Mouse (Mus musculus) 3T3-L1 (cell line): Measurements from ENCODE around the gene Zmynd11.
"Not testable (repeated sequence)": the region's sequence is repeated elsewhere in the genome, so short reads cannot be mapped to it uniquely, and the experiment has no call there.

Experiments used
- DNase-seq: peaks from one replicate; pipeline ENCODE4 v3.0.0-alpha.2; 2015; ENCODE audit warnings: low read depth, low spot score

Zmynd11 gene

DNA sequence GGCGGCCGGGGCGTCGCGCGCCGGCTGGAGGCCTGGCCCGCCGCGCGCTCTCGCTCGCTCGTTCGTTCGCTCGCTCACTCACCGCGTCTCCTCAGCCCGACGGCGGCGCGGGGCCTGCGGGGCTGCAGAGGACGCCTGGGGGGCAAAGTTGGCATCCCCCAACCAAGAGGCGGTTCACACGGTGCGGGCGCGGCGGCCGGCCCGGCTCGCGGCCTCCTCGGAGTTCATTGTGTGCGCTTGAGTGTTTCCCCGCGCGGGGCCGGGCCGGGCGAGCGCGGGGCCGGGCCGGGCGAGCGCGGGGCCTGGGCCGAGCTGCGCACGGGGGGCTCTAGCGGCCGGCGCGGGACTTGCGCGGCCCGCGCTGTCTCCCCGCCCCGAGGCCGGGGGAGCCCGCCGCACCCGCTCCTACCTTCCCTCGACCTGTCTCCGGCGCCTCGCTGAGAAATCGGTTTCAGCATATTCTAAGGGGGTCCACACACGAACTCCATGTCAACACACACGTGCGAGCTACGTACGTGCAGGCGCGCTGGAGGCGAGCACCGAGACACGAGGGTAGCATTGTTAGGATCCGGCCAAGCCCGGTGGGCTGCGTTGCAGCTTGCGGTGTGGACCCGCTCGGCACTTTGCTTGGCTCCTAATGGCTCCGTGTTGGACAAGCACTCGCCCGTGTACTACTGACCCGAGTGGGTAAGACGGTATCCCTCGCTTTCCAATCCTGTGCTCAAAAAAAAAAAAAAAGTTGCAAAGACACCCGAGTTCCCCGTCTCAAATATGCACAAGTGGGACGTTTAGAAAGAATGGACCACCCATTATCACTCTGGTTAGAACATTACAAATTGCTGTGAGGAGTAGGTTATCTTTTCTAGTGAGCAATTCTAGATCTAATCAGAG lies at the start of gene Zmynd11:
TSS of gene Zmynd11 (minus strand) at position 685 of the 891 bp plus-strand sequence.
- peak; percentile 31 for DNase-seq

DNA sequence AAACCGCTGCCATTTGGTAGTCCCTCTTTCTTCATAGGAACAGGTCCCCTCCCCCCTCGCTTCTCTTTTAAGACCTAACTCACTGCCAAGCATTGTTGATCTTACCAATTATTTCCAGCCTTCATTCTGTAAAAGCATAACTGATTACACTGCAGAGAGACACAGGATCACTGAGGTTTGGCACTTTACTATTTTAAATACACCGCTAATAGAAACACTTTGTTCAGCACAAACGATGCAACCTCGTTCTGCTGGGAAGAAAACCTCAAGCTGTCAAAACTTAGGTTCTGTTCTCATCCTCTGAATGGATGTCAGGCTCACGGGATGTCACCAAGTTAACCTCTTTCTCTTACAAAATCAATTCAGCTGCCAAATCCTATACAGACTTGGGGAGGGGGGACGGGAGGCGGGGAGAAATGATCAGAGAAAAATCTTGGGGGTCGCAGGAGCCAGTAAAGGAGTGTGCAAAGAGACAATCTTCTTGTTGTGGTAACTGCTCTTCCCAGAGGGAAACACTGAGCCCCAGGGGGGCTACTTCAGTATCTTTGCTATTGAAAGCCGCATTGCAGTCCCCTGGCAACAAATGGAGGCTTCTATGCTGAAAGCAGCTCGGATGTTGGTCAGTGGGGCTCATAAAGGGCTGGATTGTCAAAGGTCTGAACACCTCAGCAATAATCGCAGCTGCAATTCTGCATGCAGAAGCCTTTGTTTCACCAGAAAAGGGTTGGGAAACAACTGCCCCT lies 30.9 kb upstream of the Zmynd11 start:
- DNase-seq: no peak

DNA sequence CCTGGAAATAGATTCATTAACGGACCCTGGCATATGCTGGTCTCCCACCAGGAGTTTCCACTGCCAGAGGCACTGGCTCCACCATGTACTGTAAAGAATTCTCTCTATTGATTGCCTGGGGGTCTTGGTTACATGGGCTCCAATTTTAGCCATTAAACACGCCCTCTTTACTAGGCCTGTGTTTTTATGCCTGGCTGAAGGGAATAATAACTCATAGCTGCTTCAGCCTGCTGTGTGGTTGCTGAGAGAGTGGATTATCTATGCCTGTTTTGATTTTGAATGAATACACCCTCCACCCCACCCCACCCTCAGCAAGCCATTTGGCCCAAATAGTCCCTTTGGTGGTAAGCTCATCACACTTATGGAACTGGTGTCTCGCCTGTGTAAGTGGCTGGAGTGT lies 20.9 kb upstream of the Zmynd11 start:
- DNase-seq: no peak

DNA sequence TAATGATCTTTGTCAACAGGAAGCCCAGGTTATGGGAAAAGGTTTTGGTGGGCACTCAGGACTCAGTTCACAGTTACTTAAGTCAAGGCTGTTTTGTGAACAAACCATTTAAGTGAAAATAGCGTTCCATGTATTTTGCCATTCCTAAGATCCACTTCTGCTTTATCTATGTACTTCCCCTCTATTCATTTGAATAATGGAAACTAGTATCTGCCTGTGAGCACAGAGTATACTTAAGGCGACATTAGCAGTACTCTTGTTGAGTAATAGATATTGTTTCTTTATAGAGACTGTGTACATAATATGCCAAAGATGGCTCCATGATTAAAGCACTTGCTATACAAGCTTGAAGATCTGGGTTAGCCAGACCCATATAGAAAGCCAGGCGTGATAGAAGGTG lies 18.6 kb upstream of the Zmynd11 start:
- no peak for DNase-seq

DNA sequence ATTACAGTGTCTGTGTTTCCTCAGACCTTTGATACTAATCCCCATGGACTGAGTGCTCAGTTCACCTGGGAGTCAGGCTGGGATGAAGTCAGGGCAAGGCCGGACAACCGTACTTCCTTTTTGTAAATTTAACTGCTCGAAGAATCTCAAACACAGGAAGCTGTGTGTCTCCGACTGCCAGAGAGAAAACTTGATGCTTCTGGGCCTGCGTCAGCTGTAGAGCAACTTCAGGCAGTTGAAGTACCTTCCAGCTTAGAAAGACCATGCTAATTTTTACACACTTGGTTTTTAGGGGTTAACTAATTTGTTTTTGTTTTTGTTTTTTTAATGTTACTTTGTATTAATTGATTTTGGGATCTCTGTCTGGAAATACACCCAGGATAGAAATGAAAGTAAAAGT lies 10.8 kb upstream of the Zmynd11 start:
- DNase-seq: no peak

DNA sequence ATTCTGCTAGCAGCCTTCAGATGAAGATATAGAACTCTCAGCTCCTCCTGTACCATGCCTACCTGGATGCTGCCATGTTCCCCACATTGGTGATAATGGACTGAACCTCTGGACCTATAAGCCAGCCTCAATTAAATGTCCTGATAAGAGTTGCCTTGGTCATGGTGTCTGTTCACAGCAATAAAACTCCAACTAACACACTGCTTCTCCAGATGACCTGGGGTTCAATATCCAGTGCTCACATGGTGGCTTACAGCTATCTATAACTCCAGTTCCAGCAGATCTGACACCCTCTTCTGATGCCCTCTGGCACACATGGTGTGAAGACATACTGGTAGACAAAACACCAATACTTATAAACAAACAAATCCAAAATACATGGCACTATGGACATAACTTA lies 8.9 kb upstream of the Zmynd11 start:
- no peak for DNase-seq

DNA sequence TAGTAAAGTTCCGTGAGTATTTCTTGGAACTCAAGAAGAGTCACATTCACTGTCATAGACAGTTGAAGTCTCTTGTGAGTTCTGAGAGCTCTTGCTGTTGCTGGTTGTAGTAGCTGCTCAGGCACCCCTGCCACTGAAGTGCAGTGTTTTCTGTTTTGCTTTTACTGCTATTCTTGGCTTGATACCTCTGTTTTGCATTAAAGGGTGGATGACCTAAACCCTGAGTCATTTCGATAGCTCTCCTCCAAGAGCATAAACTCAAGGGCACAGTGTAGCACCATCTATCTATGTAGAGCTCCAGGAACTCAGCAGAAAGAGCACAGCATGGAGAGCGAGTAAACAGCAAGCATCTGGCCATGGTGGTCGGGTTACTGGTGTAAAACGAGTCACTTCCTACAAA lies 2.1 kb upstream of the Zmynd11 start:
- DNase-seq: peak; percentile 86

DNA sequence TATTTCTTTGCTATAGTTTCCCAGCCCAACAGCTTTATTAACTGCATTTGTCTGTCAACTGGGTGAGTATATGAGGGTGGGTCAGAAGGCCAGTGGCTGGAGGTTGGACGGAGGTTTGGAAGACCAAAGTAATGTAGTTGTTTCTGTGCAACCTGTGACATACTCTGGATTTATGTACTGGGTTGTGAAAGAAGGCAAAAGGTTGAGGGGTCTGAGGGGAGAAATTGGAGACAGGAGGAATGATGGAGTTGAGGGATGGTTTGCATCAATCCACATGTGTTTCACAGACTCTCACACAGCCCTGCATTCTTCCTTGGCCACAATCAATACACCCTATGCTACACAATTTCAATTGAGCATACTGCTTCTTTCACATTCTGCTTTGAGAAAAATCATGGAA lies 1.4 kb upstream of the Zmynd11 start:
- DNase-seq: peak; percentile 59

DNA sequence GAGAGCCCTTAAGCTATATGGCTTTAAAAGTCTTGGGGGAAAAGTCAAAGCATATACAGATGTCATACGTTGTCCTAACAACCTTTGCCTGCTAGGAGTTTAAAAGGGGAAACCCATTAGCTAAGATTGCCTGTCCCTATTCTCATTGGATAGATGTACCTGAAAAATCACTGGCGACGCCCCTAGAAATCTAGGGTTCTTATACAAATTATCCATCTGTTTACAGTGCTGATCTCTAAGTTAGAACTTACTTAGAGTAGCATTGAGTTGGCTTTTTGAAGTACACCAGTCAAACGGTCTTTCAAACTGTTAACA lies 364 bp upstream of the Zmynd11 start:
- peak; percentile 49 for DNase-seq

DNA sequence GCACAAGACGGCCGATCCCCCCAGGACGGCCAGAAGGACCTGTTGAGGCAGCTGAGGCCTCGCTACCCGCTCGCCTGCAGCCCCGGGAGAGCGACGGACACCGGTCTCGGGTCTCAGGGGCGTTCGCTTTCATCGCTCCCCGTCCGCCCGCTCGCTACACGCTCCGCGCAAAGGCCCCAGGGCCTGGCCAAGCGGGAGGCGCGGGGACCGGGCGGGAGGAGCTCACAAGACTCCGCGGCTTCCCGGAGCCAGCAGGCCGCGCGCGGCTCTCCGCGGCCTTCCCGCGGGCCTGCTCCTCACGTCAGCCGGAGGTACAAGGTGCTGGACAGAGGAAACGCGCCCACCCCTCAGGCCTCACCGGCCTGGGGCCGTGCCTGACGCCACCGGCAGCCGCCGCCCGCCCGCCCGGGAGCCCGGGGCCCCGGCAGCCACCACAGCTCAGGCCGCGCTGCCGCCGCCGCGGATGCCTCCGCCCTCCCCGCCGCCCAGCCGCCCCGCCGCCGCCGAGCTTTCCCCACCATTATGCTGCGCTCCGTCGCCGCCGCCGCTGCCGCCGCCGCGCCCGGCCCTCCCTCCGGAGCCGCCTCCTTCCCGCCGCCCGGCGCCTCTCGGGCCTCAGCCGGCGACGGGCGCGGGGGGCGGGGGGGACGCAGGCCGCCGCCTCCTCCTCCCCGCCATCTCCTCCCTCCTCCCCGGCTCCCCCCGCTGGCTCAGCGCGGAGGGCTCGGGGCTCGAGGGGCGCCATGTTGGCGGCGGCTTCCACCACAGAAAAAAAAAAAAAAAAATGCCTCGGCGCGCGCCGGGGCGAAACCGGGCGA lies 1.1 kb downstream of the Zmynd11 start:
- peak; percentile 28 for DNase-seq

DNA sequence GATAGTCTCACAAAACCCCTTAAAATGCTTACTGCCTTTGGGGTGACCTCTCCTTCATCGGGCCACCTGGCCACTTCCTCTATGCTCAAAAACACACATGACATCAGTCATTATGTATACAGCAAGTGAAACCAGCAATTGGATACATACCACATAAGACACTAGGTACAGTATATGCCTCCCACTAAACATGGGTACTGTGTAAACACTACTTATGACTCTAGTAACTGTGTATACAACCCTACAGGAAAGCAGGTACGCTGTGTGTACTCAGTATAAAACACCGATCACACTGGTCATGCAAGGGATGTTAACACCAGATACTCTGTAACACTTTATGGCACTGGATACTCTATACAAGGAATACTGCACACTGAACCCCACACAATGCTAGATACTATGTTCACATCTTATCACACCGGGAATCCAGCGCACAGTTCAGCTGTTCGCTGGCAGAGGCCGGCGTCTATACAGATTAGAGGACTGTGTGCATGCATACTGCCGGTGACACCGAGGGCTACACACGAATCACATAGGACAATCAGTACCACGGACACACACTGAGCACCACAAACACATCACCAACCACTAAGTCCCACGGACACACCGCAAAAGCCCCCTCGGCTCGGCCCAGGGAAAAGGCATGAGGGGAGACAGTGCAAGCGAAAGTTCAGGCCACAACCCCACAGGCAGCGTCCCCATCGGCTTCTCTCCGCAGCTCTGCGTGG lies 1.9 kb downstream of the Zmynd11 start:
- peak; percentile 45 for DNase-seq

DNA sequence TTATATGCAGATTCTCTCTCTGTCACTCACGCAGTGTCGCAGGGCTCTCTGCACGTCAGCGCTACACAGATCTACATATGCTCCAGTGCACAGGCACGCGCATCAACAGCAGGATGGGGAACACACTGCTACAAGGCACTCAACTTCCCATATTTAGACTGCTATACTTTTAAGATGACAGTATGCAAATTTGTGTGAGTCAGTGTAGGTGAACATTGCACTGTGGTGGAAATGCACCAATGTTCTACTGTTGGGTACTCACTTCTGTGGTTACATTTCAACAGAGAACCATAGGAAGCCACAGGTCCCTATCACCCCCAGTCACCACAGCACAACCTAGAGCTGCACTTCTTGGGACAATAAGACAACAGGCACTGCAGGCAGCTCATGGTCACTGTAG lies 5.1 kb downstream of the Zmynd11 start:
- no peak for DNase-seq

DNA sequence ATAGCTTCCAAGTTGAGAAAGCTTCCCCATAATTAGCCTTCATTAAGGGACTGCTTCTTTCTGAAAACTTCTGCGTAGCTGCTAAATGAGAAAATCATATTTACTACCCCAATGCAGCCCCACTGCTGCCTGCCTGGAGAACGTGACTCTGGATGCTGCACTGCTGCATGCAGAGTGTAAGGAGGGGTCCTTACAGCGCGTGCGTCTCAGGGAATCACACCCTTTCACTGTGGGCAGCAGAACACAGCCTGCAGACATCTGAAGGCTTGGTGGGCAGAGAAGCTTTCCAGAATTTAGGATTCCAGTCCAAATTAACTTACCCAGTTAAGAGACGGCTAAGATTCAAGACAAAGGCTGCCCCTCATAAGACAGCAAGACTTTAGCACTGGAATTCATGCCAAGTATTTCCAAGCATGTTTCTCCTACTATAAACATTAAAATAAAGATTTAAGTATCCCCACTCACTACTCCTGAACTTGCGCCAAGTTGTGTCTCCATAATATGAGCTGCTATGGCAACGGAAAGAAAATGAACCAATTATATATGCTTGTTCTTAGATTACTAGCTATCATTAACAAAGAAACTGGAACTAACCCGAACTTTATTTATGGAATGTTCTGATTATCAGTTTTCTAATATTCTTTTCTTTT lies 7.2 kb downstream of the Zmynd11 start:
- no peak for DNase-seq

DNA sequence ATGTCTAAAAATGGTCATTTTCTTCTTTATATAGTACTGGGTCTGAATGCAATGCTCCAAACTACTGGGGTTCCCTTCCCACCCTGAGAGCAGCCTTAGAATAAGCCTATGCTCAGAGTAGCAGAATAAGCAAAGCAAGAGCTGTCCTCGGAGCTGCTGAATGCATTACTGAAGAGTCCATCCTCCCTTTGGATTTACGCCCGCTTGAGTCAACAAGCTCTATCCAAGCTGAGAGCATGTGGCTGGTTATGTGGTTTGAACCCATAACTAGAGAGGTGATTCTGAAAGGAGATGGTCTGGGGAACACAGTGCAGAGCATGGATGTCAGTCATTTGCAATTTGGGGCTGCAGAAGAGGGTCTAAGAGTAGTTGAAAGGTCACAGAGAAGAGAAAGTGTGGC lies 11.4 kb downstream of the Zmynd11 start:
- peak; percentile 38 for DNase-seq

DNA sequence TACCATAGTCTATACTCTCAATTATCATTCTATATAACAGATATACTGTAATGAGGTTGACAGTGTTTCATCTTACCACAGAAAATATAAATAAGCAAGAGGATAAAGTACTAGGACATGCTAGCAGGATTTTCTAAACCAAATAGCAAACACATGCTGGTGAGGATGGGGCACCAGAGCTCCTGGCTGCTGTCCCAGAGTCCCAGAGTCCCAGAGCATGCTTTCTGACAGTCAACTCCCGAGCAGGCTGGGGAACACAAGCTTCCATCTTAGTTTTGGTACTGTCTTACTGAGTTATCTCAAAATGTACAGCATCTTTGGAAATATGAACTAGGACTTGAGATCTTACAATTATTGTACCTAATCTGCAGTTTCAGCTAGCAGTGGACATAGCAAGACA lies 14.8 kb downstream of the Zmynd11 start:
- peak; percentile 59 for DNase-seq

DNA sequence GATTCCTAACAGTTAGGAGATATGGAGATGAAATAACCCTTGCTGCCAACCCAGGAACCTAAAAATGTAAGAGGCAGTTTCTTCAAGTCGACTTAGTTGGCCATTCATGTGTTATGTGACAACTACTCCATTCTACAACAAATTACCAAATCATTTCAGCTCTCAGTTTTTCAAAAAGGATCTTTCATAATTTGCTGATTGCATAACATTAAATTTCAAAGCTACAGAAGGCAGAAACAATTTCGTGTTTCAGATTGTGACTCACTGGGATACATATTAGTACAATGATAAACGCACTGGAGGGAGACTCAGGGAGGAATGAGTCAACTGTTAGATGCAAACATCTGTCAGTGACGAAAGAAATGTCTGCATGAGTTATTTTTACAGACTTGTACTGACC lies 15.3 kb downstream of the Zmynd11 start:
- peak; percentile 83 for DNase-seq

DNA sequence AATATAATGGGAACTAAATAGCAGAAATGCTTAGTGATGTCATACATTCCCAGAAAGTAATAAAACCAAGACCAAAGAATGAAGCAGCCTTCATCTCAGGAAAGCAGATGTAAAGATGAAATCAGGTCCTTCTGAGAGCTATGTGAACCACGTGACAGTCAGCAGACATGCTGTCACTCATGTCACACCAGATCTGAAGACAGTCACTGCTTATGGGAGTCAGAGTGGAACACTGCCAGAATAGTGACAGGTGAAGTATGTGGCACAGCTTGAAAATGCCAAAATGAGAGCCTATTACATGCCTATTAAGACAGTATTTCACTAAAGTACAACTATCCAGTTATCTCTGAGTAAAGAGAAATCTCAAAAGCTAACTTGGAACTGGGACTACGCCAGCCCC lies 26.9 kb downstream of the Zmynd11 start:
- no peak for DNase-seq

DNA sequence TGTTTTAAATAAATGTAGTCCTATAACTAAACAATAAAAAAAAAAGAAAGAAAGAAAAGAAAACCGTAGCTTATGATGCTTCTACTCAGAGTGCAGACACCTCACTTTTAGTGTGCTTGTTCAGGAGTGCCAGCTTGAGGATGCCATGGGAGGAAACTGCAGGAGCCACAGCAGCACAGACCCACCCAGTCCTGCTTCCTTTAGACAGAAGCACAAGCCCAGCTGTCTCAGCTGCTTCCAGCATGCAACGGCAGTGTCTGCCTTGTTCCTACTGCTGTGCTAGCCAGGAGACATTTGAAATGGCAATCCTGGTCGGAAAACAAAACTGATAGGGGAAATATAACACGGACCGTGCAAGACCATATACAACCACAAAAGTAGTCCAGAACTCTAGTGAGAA lies 28.1 kb downstream of the Zmynd11 start:
- no peak for DNase-seq

DNA sequence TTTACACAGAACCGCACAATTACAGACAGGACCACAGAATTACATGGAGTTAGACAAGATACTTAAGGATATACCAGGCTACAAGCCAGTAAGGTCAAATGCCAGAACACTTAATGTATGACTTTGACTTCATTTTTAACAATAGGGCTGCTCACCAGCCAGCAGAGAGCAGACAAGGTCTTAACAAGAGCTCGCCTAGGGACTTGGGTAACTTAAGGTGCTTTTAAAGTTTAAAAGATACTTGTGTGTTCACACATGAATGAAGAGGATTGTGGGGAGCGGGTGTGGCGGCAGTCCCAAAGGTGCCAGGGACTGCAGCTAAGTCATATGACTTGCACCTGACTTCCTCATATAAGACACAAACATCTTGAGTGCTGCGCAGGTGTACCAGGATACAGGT lies 32.9 kb downstream of the Zmynd11 start:
- not testable (repeated sequence) for DNase-seq

DNA sequence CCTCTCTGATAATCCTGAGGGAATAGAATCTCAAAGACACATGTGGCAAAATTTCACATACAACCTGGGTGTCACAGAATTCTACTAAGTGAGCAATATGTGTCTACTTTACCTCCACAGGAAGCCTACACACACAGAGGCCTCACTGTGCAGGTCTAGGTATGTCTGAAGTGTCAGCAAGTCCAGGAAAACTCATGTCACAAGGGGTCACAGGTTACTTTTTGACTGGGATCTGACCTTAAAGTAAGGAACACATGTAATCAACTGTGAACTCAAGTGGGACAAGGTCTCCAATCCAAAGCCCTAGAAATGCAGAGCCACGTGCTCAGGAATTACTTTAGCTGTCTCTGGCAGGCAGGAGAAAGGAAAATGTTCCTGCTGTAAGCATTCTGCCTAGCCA lies 36.1 kb downstream of the Zmynd11 start:
- no peak for DNase-seq

DNA sequence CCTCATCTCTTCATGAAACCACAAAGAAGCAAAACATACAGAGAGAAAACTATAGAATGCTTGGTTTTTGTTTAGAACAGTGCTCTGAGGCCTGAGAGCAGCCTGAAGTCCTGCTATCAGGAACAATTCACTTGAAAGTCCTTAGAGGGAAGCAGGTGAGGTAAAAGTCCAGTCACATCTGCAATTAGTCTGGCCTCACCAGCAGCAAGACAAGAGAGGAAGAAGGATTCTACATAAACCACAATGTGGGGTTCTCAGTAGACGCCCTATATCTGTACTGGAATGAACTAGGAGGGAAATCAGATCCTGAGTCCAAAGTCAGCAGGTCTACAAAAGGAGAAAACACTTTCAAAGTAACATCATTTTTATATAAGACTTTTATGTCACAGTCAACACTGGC lies 49.9 kb downstream of the Zmynd11 start:
- no peak for DNase-seq
